Mouse (Mus musculus) CD8-positive naive resting alpha-beta T cell, adult 2 months (primary cell): ENCODE results near the gene Peli3.
A peak's percentile ranks its signal among the peaks of the same experiment; 100 is the strongest.
"Not testable (repeated sequence)": the region's sequence is repeated elsewhere in the genome, so short reads cannot be mapped to it uniquely, and the experiment has no call there.

Experiments
- DNase-seq, 2 experiments: peaks; one replicate each; pipeline ENCODE4 v3.0.0; 2022; ENCODE audit warnings: low read depth in 2 of 2, low spot score in 2 of 2

Peli3 gene

DNA sequence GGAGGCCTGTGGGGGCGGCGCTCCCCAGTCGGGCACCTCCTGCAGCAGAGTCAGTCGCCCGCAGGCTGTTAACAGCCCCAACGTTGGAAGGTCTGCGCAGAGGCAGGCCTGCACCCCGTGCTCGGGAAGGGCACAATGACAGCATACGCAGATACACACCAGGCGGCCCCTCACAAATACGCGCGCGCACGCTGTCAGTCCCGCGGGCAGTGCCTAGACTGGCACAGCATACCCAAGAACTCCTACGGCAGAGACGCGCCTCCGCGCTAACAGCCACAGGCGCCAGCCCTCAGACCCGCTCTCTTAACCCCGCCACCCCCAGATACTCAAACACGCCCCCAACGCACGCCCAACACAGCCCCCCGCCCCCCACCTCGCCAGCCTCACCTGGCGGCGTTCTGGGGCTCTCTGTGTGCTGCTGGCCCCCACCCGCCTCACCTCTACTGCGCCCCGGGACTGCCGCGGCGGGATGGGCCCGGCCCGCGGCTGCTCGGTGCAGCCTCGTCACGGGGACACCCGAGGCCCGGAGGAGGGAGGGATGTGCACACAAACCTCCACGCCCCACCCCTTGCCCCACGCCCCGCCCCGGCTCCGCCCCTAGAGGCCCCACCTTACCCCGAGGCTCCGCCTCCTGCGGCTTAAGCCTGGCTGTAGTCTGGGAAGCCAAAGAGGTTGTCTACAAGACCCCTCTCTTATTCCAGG is at the start of gene Peli3:
Gene Peli3 (minus strand): TSS at position 577 of the 702 bp plus-strand sequence.
- DNase-seq = peak; percentile 31 to 67

DNA sequence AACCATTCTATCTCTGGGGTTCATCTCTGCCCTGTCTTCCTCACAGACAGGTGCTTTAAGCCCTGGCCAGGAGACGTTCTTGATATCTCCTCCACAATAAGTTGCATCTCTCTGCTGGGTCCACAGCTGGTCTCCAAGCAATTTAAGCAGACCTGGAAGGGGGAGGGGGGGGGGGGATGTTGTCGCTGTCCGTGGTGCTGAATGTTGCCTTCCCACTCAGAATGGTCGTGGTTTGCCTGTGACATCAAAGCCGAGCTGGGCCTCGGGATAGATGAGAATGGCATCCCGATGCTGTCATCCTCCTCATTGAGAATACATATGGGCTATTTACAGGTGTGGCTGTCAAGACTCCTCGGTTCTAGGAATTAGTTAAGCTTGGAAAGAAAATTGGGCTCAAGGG is 49.4 kb upstream of the Peli3 start:
- no peak for DNase-seq

DNA sequence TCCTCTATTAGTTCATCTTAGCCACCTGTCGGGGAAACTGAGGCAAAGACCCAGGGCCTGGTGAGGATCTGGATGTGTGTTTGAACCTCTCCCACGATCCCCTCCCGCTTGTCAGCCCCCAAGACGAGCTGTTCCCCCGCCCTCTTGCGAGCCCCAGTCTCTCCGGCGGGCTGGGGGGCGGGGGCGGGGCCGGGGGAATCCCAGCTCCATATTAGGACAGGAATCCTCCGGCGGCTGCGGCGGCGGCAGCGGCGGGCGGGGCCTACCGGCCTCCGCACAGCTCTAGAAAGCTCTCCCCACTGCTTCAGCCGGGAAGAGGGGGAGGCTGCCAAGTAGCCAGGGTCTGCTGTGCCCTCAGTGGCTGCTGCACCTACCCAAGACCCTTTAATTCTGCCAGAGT is 47.8 kb upstream of the Peli3 start:
- no peak for DNase-seq

DNA sequence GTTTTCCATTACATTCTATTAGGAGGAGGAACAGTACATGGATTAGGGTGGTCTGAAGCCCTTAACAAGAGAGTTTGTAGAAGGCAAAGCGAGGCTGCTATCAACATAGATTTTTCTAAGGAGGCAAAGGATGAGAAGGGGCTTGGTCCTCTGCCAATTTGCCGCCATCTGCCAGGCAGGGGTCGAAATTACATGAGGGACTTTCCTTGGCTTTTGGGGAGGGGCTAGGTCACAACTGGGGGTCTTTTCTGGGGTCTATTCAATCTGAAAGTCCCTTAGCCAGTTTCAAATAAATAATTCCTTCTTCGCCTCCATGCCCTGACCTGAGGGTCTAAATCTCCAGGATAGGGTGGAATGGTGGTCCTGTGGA is 47.3 kb upstream of the Peli3 start, which contains the start of gene Npas4:
Gene Npas4 (minus strand): TSS at position 61 of the 370 bp plus-strand sequence.
- no peak for DNase-seq

DNA sequence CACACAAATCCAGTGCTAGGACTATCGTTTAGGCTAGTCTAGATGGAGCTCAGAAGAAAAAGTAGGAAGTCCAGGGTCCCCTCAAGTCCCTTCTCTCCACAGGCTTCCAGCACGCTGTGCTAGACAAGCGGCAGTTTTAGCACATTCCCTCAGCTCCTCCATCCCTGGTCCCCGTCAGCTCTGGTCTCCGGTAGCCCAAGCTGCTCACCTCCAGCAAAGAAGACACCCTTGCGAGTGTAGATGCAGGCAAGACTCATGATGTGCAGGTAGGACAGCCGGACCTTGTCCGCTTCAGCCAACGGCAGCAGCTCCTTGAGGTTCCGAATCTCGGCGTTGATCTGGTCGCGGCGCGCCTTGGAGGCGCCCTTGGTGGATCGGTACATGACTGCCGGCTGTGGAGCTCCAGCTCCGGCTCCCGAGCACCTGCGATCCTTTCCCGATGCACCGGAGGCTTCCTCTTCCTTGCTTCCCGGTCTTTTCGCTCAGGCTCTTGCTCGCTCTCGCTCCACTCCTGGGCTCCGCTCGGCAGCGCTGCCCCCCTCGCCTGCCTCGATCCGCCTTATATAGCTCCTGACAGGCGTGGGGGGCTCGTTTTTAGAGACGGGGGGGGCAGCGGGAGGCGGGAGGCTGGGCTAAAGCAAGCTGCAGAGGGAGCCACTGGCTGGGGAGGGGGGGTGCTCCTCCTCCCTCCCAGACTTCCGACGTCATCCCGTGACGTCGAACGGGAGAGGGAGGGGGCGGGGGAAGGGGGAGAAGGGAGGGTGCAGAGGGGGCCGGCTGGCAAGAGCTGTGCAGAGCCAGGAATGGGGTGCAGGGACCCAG is 46.7 kb upstream of the Peli3 start:
- no peak for DNase-seq

DNA sequence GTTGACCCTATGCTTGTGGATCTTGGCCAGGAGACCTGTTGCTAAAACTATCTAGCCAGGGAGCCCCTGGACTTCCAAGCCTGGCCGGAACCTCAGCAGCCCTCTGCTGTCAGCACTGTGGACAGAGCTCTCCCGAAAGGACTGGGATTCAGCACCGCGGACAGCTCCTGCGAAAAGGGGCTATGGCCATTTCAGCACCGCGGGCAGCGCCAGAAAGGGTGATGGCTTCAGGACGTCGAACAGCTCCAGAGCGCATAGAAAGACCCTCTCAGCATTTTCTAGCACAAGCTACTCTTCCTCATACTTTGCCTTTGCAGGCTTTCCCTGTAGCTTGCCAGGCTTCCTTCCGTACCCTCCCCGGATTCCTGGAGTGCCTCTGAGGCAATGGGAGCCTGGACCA is 46.1 kb upstream of the Peli3 start:
- peak; percentile 47 to 63 for DNase-seq

DNA sequence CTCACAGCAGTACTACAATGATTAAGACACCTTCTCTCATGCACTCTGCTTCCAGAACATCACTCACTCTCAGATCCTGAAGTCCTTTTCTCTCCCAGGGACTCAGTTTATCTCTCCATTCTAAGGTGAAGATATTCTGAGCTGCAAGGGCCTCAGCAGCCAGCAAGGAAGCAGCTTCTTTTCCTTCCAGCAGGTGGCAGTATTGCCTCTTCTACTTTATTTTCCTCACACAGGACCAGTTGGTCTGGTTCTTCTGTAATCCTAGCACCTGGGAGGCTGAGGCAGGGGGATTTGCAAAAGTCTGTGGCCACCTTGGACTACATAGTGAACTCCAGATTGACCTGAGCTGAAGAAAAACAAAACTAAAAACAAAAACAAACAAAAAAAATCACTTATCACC is 38.8 kb upstream of the Peli3 start:
- DNase-seq = peak; percentile 35 to 56

DNA sequence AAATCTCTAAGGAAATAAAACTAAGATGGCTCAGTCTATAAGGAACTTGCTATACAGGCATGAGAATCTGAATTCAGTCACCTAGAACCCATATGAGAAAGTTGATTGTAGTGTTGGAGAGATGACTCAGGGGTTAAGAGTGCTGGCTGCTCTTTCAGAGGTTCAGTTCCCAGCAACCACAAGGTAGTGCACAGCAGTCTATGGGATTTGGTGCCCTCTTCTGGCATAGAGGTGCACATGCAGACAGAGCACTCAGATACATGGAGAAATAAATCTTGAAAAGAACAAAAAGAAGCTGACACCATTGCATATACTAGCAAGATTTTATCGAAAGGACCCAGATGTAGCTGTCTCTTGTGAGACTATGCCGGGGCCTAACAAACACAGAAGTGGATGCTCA is 25.3 kb upstream of the Peli3 start:
- no peak for DNase-seq

DNA sequence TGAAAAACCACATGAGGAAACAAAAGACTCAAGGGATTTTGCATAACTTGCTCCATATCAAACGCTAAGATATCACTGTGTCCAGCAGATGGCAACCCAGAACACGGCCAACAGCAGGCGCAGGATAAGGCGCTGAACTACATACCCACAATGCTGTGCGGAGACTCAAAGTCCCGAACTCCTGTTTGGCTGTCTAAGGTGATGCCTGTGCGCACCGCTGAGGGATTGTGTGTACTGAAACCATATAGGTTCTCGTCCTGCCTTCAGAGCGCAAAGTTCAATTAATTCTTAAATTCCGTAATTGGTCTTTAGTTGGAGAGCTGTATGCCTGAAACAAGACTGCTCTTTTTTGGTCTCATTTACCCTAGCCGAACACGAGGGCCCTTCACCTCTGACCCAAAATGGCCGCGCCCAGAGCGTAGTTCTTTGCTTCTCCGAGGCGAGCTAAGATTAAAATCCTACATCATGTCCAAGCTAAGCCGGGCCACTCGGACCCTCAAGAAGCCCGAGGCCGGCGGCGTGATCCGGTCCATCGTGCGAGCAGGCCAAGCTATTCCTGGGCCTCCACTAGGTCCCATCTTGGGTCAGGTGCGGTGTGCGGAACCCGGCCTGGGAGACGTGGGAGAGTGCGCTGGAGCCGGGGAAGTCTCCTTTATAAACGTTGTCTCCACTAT is 19.1 kb upstream of the Peli3 start, which contains the start of gene Mrpl11:
Gene Mrpl11 (plus strand): TSS at position 220 of the 674 bp plus-strand sequence.
- DNase-seq = peak; percentile 83 to 90

DNA sequence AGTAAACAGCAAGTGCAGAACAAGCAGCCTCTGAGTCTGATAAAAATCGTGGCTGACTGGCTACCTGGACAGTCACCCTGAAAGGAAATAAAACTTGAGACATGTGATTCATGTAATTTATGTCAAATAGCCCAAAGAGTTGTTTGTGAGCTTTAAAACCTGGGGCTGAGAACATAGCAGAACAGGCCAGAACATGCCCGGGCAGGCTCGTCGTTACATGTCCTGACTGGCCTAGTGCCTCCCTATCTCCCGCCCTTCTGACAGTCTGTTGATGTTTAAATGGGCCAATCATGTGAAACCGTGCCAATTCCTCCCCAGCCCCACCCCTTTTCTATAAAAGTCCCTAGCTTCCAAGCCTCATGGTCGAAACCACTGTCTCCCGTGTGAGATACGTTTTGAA is 5.7 kb upstream of the Peli3 start:
- not testable (repeated sequence) for DNase-seq

DNA sequence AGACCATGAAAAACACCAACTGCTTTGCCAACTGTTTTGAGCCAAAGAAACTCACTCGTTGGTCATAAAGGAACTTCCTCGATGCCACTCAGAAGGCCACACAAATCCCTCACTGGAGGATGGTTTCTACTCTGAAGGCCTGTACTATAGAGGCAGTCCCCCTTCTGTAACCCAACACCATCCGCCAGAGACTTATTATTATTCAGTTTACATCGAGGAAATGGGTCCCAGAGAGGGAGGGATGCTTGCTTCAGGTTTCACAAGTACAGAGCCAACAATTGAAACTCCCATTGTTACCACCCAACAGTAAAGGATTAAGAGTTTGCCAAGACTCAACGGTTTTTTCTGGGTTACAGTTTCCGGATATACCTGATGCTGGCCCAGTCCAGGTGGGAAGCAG is 2.6 kb upstream of the Peli3 start:
- no peak for DNase-seq

DNA sequence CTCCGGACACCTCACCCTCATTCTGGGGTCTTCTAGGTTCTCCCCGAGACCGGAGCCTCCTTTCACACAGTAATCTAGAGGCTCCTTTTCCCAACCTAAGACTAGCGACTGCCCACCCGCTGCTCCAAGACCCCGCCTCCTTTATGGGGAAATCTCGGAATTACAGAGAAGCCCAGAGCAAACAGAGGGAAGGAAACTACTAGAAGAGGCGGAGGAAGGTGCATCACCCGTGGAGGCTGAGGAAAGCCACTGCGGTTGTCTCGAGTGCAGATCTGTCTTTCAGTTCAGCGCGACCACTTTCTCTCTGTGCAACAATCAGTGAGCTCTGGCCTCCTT is 294 bp upstream of the Peli3 start:
- DNase-seq = no peak

DNA sequence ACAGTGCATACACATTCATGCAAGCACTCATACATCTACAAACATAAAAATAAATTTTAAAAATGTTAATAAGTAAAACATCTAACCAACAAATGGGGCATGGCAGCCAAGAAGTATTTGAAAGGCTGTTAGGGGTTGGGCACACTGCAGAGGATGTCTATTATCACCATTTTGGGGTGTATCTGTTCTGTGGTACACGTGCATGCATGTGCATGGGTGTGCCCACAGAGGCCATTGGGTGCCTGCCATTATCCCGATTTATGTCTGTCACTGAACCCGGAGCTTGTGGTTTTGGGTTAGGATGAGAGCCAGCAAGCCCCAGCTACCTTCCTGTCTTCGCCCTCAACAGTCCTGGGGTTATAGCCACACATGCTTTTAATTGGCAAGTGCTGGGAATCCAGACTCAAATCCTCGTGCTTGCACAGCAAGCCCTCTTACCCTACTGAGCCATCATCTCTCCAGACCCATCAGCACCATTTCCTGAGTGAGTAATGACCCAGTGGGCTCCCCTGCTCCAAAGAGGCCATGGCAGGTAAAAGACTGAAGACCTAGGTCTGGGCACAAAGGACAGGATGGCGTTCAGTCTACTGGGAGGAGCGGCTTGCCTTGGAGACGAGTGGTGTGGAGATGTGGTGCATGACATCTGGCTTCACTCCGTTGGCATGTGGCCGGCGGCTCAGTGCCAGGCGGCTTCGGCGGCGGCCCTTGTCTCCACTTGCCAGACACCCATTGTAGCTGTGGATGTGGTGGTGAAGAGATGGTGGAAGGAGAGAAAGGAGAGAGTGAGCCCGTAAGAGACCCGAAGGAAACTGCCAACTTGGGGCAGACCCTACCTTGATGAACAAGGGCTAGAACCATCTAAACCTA is 5.2 kb downstream of the Peli3 start:
- no peak for DNase-seq

DNA sequence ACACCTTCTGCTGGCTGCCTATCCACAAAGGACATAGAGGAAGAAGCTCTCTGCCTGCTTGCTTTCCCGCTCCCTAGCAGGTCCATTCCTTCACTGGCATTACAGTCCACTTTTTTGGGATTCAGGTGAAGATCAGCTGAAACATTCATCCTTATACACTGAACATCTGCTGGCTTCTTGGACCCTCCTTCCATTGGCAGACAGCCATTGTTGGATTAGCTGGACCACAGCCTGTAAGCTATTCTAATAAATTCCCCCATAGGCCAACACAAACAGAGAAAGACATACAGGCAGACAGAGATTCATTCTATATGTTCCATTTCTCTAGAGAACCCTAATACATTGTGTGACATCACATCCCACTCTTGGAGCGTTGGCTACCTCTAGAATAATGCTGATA is 6.0 kb downstream of the Peli3 start:
- DNase-seq = no peak

DNA sequence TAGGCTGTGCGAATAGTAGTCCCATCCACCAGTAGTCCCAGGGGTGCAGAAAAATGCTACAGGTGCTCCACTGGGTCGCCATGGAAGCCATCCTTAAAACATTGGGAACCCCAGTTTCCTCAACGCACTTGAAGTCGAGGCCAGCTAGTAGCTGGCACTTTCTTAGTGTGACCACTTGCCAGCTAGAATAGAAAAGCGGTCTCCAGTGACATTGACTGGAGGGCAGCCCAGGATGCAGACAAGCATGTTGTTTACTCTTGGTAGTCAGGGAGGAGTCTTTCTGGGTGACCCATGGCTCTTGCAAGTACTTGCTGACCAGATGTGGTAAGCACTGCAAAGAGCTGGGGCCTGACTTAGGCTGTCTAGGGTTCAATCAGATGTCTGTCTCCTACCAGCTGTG is 14.1 kb downstream of the Peli3 start:
- DNase-seq = no peak

DNA sequence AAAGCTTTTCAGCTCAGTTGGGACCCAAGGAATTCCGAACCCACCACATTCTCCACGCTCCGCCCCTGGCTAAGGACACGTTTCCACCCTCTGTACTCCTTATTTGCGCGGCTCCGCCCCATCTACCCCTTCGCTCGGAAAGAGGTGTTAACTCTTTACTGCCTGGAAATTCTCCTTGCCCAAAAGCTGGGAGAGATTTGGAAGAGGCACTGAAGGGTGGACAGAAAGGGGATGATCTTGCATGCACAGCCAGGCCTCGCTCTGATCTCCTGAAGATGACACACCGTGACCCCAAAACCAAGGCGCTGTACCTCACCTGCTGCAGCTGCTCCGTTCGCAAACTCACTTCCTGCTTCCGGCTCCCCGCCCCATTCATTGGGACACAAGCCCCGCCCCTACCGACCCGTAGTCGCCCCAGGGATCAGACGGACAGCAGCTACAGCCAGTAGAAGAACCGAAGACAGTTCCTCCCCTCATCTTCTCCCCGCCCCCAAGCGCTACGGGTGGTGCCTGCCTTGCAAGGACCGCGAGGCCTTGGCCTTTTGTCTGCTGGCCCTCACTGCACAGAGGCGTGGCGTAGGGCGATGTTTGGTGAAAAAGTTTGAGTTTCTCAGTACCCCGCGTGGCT is 14.9 kb downstream of the Peli3 start, which contains the start of gene Dpp3:
Gene Dpp3 (minus strand): TSS at position 384 of the 628 bp plus-strand sequence.
- peak; percentile 93 to 96 for DNase-seq

DNA sequence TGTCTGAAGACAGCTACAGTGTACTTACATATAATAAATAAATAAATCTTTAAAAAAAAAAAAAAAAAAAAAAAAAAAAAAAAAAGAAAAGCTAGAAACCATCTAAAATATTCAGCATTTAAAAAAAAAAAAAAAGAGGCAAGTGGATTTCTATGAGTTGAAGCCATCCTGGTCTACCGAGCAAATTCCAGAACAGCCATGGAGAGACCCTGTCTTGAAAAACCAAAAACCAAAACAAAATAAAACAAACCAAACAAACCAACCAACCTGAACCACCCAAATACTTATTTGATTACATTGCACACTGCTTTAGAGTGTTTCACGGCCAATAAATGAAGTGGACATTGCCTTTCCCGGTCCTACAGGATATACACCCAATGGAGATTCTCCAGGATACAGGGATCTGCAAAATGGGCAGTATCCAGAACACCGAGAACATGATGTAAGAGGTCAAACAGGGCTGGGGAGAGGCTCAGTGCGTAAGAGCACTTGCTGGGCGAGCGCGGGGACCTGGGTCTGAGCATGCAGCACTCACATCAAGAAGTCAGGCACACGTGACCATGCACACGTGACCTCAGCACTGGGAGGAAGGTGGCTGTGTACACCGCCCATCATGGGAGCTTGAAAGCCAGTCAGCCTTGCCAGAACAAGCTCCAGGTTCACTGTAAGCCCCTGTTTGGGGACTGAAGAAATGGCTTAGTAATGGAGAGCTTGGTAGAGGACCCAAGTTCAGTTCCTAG is 17.6 kb downstream of the Peli3 start:
- DNase-seq = no peak

DNA sequence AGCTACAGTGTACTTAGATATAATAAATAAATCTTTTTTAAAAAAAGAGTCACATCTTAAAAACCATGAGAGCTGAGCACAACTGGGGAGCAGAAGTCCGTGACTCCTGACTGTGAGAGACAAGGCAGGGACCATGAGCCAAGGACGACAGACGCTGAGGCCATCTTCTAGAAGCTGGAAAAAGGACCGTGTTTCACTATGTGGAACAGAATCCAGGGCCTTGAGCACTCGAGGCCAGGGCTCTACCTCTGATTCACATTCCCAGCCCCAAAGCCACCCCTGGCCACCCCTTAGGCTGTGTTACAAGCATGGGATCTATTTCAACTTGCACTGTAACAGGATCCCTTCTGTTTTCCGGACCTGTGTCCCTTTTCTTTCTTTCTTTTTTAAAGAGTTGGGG is 23.3 kb downstream of the Peli3 start:
- DNase-seq = no peak

DNA sequence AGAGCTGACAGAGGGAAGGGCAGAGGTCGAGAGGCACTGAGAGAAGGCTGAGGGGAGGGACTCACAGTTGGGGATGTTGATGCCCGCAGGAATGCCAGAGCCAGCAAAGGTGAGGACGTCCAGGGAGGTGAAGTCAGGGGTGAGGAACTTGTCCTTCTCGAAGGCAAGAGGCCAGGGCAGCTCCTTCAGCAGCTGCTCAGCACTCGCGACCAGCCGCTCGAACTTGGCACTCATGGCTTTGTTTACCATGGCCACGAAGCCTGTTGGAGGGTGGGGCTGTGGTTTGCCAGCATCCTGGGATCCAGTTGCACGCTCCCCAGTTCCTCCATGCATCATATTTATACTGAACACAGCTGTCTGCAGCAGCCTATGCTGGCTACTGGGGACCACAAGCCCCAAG is 26.1 kb downstream of the Peli3 start:
- DNase-seq = no peak
